Mouse (Mus musculus): ENCODE data around the gene Zbtb32.

GRCm38 (mm10) chr7:30584339-30584738, 14.4 kb downstream of the Zbtb32 start:
- TF ChIP-seq CTCF (IDR thresholded peaks at IDR 0.05; ENCODE audit: extremely low read depth, insufficient read length, insufficient replicate concordance, low read depth, low read length) (no peak), POLR2A (IDR thresholded peaks at IDR 0.05; ENCODE audit: low read depth, low read length) (no peak)

Data from small intestine, adult 2 months (tissue).